Mouse (Mus musculus) limb, embryonic 15.5 days (tissue): ENCODE measurements around the gene Rpl18a. TPM values are rescaled to one million over a fixed set of nuclear protein-coding genes. Genes with fewer than 3 reads are reported as not detected.

Source experiments
- ATAC-seq: fragments of 200-750 bp; cut with Nextera tagmentation; 2 replicates; pipeline ENCODE4 v1.8.0; 2017; ENCODE audit warnings: low read depth, moderate TSS enrichment; ENCODE audit not compliant: insufficient number of reproducible peaks, low FRiP score, low TSS enrichment
- H3K27ac ChIP-seq: fragments of 300-500 bp; sonication (generic); 2 replicates; pipeline ENCODE4 v1.5.1; 2015; ENCODE audit warnings: moderate library complexity, mild to moderate bottlenecking, inconsistent platforms
- H3K27me3 ChIP-seq: fragments of 300-500 bp; sonication (generic); 2 replicates; pipeline ENCODE4 v1.6.1; 2015; ENCODE audit warnings: inconsistent platforms
- H3K36me3 ChIP-seq: fragments of 300-500 bp; sonication (generic); 2 replicates; pipeline ENCODE4 v1.6.1; 2015; ENCODE audit warnings: inconsistent platforms
- H3K4me1 ChIP-seq: fragments of 300-500 bp; sonication (generic); 2 replicates; pipeline ENCODE4 v1.6.1; 2015; ENCODE audit warnings: inconsistent platforms
- H3K4me2 ChIP-seq: fragments of 300-500 bp; sonication (generic); 2 replicates; pipeline ENCODE4 v1.6.1; 2015; ENCODE audit warnings: mild to moderate bottlenecking, inconsistent platforms
- H3K4me3 ChIP-seq: fragments of 300-500 bp; sonication (generic); 2 replicates; pipeline ENCODE4 v1.5.1; 2015; ENCODE audit warnings: mild to moderate bottlenecking, inconsistent platforms
- H3K9ac ChIP-seq: fragments of 300-500 bp; sonication (generic); 2 replicates; pipeline ENCODE4 v1.6.1; 2015; ENCODE audit warnings: inconsistent platforms
- H3K9me3 ChIP-seq: fragments of 300-500 bp; sonication (generic); 2 replicates; pipeline ENCODE4 v1.6.1; 2016; ENCODE audit warnings: inconsistent platforms
- WGBS: fragments of 180-500 bp; shearing (Covaris S2); methylation state at CpG from one replicate; pipeline ENCODE4 v1.1.7; 2015; 5-methylcytosine and 5-hydroxymethylcytosine counted together
- polyA plus RNA-seq: library from polyadenylated mRNA; unstranded; fragments of >200 nt; fragmentation: Nextera tagmentation; extraction: Ambion mirVana; gene quantifications from 2 replicates; pipeline ENCODE4 v1.2.1, GENCODE M21; 2015

The Rpl18a gene
- polyA plus RNA-seq, 1 experiment from 2014 or later = 4,707 TPM

- WGBS = 89% methylated on average over 9 of the region's 9 CpGs
- Histone ChIP-seq H3K4me2 (no peak overlapping the region), H3K4me3 (no peak overlapping the region), H3K36me3 (peaks cover 68% of the 10 kb centered on the region), H3K27ac (no peak overlapping the region), H3K27me3 (no peaks in the 10 kb centered on the region), H3K9me3 (no peaks in the 10 kb centered on the region), H3K4me1 (no peaks in the 10 kb centered on the region), H3K9ac (no peak overlapping the region)
- ATAC-seq = no peak
Observed at GRCm38 (mm10) chr8:70920049-70920922, 23.1 kb upstream of the Rpl18a start.

GRCm38 (mm10) chr8:70914704-70915103, 17.5 kb upstream of the Rpl18a start:
- no peaks in the 10 kb centered on the region for H3K9me3 ChIP-seq

GRCm38 (mm10) chr8:70913523-70913922, 16.3 kb upstream of the Rpl18a start:
- Histone ChIP-seq H3K27ac (no peak overlapping the region), H3K9me3 (no peaks in the 10 kb centered on the region), H3K4me2 (no peak overlapping the region), H3K36me3 (peaks cover 76% of the 10 kb centered on the region), H3K4me3 (no peak overlapping the region), H3K9ac (no peak overlapping the region), H3K4me1 (no peaks in the 10 kb centered on the region), H3K27me3 (no peaks in the 10 kb centered on the region)
- 96% methylated on average over 26 of the region's 26 CpGs for WGBS
- no peak for ATAC-seq

More at GRCm38 (mm10) chr8:70914704-70915103, 17.5 kb upstream of the Rpl18a start:
- H3K9ac ChIP-seq = no peak overlapping the region
- no peaks in the 10 kb centered on the region for H3K27me3 ChIP-seq
- no peak for ATAC-seq
- H3K36me3 ChIP-seq = peaks cover 88% of the 10 kb centered on the region
- H3K4me2 ChIP-seq = no peak overlapping the region
- H3K4me3 ChIP-seq = no peak overlapping the region
- H3K4me1 ChIP-seq = no peaks in the 10 kb centered on the region
- 93% methylated on average over 17 of the region's 17 CpGs for WGBS
- no peak overlapping the region for H3K27ac ChIP-seq

GRCm38 (mm10) chr8:70912955-70913354, 15.7 kb upstream of the Rpl18a start:
- Histone ChIP-seq H3K4me3 (no peak overlapping the region), H3K27ac (no peak overlapping the region), H3K9me3 (no peaks in the 10 kb centered on the region), H3K9ac (no peak overlapping the region), H3K4me2 (no peak overlapping the region), H3K27me3 (no peaks in the 10 kb centered on the region), H3K4me1 (no peaks in the 10 kb centered on the region), H3K36me3 (peaks cover 70% of the 10 kb centered on the region)
- WGBS = 91% methylated on average over 30 of the region's 30 CpGs
- no peak for ATAC-seq

GRCm38 (mm10) chr8:70911596-70911995, 14.4 kb upstream of the Rpl18a start:
- H3K9ac ChIP-seq = no peak overlapping the region
- 81% methylated on average over 5 of the region's 5 CpGs for WGBS

GRCm38 (mm10) chr8:70907518-70907917, 10.3 kb upstream of the Rpl18a start:
- peaks cover 17% of the 10 kb centered on the region for H3K36me3 ChIP-seq
- H3K9ac ChIP-seq = no peak overlapping the region
- peaks cover 17% of the 10 kb centered on the region for H3K4me1 ChIP-seq
- H3K27me3 ChIP-seq = peaks cover 5% of the 10 kb centered on the region
- no peak overlapping the region for H3K4me2 ChIP-seq
- 87% methylated on average over 2 of the region's 2 CpGs for WGBS
- ATAC-seq = no peak
- no peaks in the 10 kb centered on the region for H3K9me3 ChIP-seq
- no peak overlapping the region for H3K4me3 ChIP-seq
- H3K27ac ChIP-seq = no peak overlapping the region

More at GRCm38 (mm10) chr8:70911596-70911995, 14.4 kb upstream of the Rpl18a start:
- Histone ChIP-seq H3K27ac (no peak overlapping the region), H3K4me3 (no peak overlapping the region), H3K4me1 (peaks cover 10% of the 10 kb centered on the region), H3K36me3 (peaks cover 58% of the 10 kb centered on the region), H3K27me3 (no peaks in the 10 kb centered on the region), H3K4me2 (no peak overlapping the region), H3K9me3 (no peaks in the 10 kb centered on the region)
- peak; percentile 50; the same call in 1 of the 2 replicates for ATAC-seq

GRCm38 (mm10) chr8:70905831-70906736, 8.9 kb upstream of the Rpl18a start, which contains the start of gene Map1s:
Gene Map1s, plus strand, starts transcription at chr8:70905932.
- peak within 1 kb of the TSS; percentile 83 for H3K9ac ChIP-seq
- H3K9me3 ChIP-seq = no peaks in the 10 kb centered on the region
- peak within 1 kb of the TSS; percentile 80 for H3K4me2 ChIP-seq
- peak within 1 kb of the TSS; percentile 94 for H3K27ac ChIP-seq
- H3K36me3 ChIP-seq = peaks cover 4% of the 10 kb centered on the region
- peaks cover 17% of the 10 kb centered on the region for H3K4me1 ChIP-seq
- peak; percentile 89 for ATAC-seq
- peak within 1 kb of the TSS; percentile 92 for H3K4me3 ChIP-seq
- H3K27me3 ChIP-seq = peaks cover 5% of the 10 kb centered on the region
- under 1% methylated on average over 80 of the region's 86 CpGs for WGBS

GRCm38 (mm10) chr8:70905463-70905830, 8.2 kb upstream of the Rpl18a start:
- peak overlapping the region; percentile 80 for H3K4me2 ChIP-seq
- peaks cover 5% of the 10 kb centered on the region for H3K27me3 ChIP-seq
- 16% methylated on average over 8 of the region's 8 CpGs for WGBS
- H3K4me3 ChIP-seq = peak overlapping the region; percentile 92
- H3K4me1 ChIP-seq = peaks cover 17% of the 10 kb centered on the region
- peak overlapping the region; percentile 94 for H3K27ac ChIP-seq
- peak overlapping the region; percentile 83 for H3K9ac ChIP-seq
- no peaks in the 10 kb centered on the region for H3K36me3 ChIP-seq
- H3K9me3 ChIP-seq = no peaks in the 10 kb centered on the region
- no peak for ATAC-seq

GRCm38 (mm10) chr8:70904532-70904931, 7.3 kb upstream of the Rpl18a start:
- Histone ChIP-seq H3K27ac (no peak overlapping the region), H3K9ac (no peak overlapping the region), H3K4me1 (peaks cover 17% of the 10 kb centered on the region), H3K36me3 (no peaks in the 10 kb centered on the region), H3K27me3 (peaks cover 5% of the 10 kb centered on the region), H3K9me3 (no peaks in the 10 kb centered on the region), H3K4me3 (no peak overlapping the region), H3K4me2 (no peak overlapping the region)
- WGBS = 60% methylated on average over 4 of the region's 4 CpGs
- no peak for ATAC-seq

- no peaks in the 10 kb centered on the region for H3K36me3 ChIP-seq
- no peak overlapping the region for H3K4me2 ChIP-seq
- H3K4me1 ChIP-seq = peaks cover 19% of the 10 kb centered on the region
- peaks cover 5% of the 10 kb centered on the region for H3K27me3 ChIP-seq
- H3K27ac ChIP-seq = no peak overlapping the region
- H3K9me3 ChIP-seq = no peaks in the 10 kb centered on the region
- H3K9ac ChIP-seq = no peak overlapping the region
- H3K4me3 ChIP-seq = no peak overlapping the region
- ATAC-seq = no peak
Observed at GRCm38 (mm10) chr8:70903582-70903981, 6.4 kb upstream of the Rpl18a start.

GRCm38 (mm10) chr8:70903112-70903511, 5.9 kb upstream of the Rpl18a start:
- H3K9me3 ChIP-seq = no peaks in the 10 kb centered on the region
- 32% methylated on average over 4 of the region's 4 CpGs for WGBS
- no peak overlapping the region for H3K27ac ChIP-seq
- no peak overlapping the region for H3K4me2 ChIP-seq
- H3K4me1 ChIP-seq = peaks cover 24% of the 10 kb centered on the region
- no peaks in the 10 kb centered on the region for H3K36me3 ChIP-seq
- ATAC-seq = no peak
- H3K9ac ChIP-seq = no peak overlapping the region
- H3K27me3 ChIP-seq = peaks cover 5% of the 10 kb centered on the region
- no peak overlapping the region for H3K4me3 ChIP-seq

GRCm38 (mm10) chr8:70902211-70902610, 5.0 kb upstream of the Rpl18a start:
- ATAC-seq = no peak
- Histone ChIP-seq H3K4me3 (no peak overlapping the region), H3K4me2 (no peak overlapping the region), H3K9me3 (no peaks in the 10 kb centered on the region), H3K27me3 (peaks cover 5% of the 10 kb centered on the region), H3K9ac (no peak overlapping the region), H3K4me1 (peaks cover 21% of the 10 kb centered on the region), H3K27ac (no peak overlapping the region), H3K36me3 (no peaks in the 10 kb centered on the region)
- WGBS = 32% methylated on average over 5 of the region's 5 CpGs
